Mouse (Mus musculus): ENCODE data around the gene 4930518I15Rik. TPM values are rescaled to one million over a fixed set of nuclear protein-coding genes. Genes with fewer than 3 reads are reported as not detected.
A peak's percentile ranks its signal among the peaks of the same experiment; 100 is the strongest.
"Not testable (repeated sequence)": the region's sequence is repeated elsewhere in the genome, so short reads cannot be mapped to it uniquely, and the experiment has no call there.

4930518I15Rik gene
- 2.3 and 3.3 TPM in 2 replicates for polyA plus RNA-seq (2011; ENCODE audit: insufficient read depth, insufficient read length, low read depth, missing spikeins)

DNA sequence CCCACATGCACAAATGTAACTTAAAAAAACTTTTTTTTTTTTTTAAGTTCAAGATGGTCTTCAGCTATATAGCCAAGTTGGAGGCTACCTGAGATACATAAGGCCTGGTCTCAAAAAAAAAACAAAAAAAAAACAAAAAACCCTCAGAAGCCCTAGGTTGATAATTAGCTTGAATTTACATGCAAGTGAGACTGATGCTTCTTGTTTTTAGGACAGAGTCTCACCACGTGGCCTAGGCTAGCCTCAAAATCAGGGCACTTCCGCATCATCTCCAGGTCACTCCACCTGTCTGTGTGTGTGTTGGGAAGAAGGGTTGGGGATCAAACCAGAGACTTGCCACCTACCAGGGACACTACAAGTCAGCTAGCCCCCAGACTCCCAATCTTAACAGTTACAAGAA is at the start of gene 4930518I15Rik:
Gene 4930518I15Rik (minus strand): TSS at position 112 of the 400 bp plus-strand sequence.
- H3K27ac ChIP-seq (ENCODE audit: insufficient read depth, low read length): no peak within 1 kb of the TSS
- no peak for TF ChIP-seq CTCF (IDR thresholded peaks at IDR 0.05; ENCODE audit: low read depth, low read length)
- no peak for TF ChIP-seq POLR2A (IDR thresholded peaks at IDR 0.05; ENCODE audit: insufficient read depth, low read length)
- TF ChIP-seq EP300 (IDR thresholded peaks at IDR 0.05; ENCODE audit: insufficient read depth, low read depth, low read length): no peak

DNA sequence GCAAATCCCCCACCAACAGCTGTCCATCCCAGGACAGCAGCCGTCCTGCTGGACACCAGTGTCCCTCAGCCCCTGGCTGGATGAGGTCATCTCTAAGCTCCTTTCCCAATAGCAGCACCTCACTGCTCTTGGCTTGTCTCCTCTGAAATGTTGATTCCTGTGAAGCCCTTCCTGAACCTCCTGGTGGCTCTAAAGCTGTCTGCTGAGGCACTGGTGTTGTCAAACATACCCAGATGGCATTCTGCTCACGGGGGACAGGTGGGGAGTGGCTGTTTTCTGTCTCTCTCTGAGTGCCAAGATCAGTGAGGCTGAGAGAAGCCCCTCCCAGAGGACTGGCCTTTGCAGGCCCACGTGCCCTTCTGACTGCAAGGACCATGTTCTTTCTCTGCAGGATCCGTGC is 48.2 kb upstream of the 4930518I15Rik start:
- not testable (repeated sequence) for H3K9me3 ChIP-seq (replicated peaks; ENCODE audit: control insufficient read depth, insufficient read depth, low read length, poor library complexity, severe bottlenecking); H3K27me3 ChIP-seq (ENCODE audit: control insufficient read depth, insufficient read depth, low read length, poor library complexity, severe bottlenecking); H3K4me1 ChIP-seq (ENCODE audit: control insufficient read depth, insufficient read depth, low read length); H3K27ac ChIP-seq (ENCODE audit: insufficient read depth, low read length); H3K36me3 ChIP-seq (ENCODE audit: control insufficient read depth, insufficient read depth, low read length, poor library complexity, severe bottlenecking); H3K9ac ChIP-seq (ENCODE audit: low read depth, poor library complexity, severe bottlenecking); H3K4me3 ChIP-seq (ENCODE audit: low read depth, low read length)

More for the DNA sequence above, at the start of gene 4930518I15Rik:
- no peaks in the 10 kb centered on the region for H3K27me3 ChIP-seq (ENCODE audit: control insufficient read depth, insufficient read depth, low read length, poor library complexity, severe bottlenecking)
- no peaks in the 10 kb centered on the region for H3K9me3 ChIP-seq (replicated peaks; ENCODE audit: control insufficient read depth, insufficient read depth, low read length, poor library complexity, severe bottlenecking)
- no peak within 1 kb of the TSS for H3K4me3 ChIP-seq (ENCODE audit: low read depth, low read length)
- H3K36me3 ChIP-seq (ENCODE audit: control insufficient read depth, insufficient read depth, low read length, poor library complexity, severe bottlenecking): 0 out of 2 replicates have a peak, but pooled peaks cover 3% of the 10 kb centered on the region
- no peak within 1 kb of the TSS for H3K9ac ChIP-seq (ENCODE audit: low read depth, poor library complexity, severe bottlenecking)
- H3K4me1 ChIP-seq (ENCODE audit: control insufficient read depth, insufficient read depth, low read length): no peaks in the 10 kb centered on the region

DNA sequence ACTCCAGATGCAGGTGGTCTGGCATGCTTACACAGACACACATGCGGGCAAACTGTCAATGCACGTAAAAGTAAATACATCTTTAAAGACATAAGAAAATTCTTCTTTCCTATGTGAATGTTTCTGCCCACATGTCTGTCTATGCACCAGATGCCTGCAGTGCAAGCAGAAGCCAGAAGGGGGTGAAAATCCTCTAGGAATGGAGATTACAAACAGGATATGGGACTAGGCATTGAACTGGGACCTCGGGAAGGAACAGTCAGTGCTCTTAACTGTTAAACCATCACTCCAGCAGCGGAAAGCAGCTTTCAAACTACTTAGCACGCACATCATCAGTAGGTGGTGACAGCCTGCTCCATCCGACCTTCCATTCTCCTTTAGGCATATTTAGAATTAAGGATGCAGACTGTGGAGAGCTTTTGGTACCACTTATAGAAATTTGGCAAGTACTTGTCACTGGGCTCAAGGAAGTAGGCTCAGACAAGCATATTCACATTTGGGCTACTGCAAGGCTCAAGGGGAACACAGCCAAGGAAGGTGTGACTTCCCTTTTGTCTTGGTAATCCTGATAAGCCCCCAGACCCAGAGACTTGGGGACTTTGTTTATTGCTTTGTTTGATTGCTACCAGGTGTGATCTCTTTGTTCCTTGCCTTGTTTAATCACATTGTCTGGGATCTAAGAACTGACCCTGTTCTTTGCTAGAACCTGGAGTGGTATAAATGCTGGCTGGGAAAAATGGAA is 47.4 kb upstream of the 4930518I15Rik start:
- H3K4me3 ChIP-seq (ENCODE audit: low read depth, low read length): no peak overlapping the region
- H3K27ac ChIP-seq (ENCODE audit: insufficient read depth, low read length): no peak overlapping the region
- H3K9me3 ChIP-seq (replicated peaks; ENCODE audit: control insufficient read depth, insufficient read depth, low read length, poor library complexity, severe bottlenecking): no peaks in the 10 kb centered on the region
- no peaks in the 10 kb centered on the region for H3K4me1 ChIP-seq (ENCODE audit: control insufficient read depth, insufficient read depth, low read length)
- no peak for TF ChIP-seq EP300 (IDR thresholded peaks at IDR 0.05; ENCODE audit: insufficient read depth, low read depth, low read length)
- TF ChIP-seq POLR2A (IDR thresholded peaks at IDR 0.05; ENCODE audit: insufficient read depth, low read length): no peak
- TF ChIP-seq CTCF (IDR thresholded peaks at IDR 0.05; ENCODE audit: low read depth, low read length): peak; percentile 16
- no peaks in the 10 kb centered on the region for H3K36me3 ChIP-seq (ENCODE audit: control insufficient read depth, insufficient read depth, low read length, poor library complexity, severe bottlenecking)
- no peaks in the 10 kb centered on the region for H3K27me3 ChIP-seq (ENCODE audit: control insufficient read depth, insufficient read depth, low read length, poor library complexity, severe bottlenecking)
- H3K9ac ChIP-seq (ENCODE audit: low read depth, poor library complexity, severe bottlenecking): no peak overlapping the region

DNA sequence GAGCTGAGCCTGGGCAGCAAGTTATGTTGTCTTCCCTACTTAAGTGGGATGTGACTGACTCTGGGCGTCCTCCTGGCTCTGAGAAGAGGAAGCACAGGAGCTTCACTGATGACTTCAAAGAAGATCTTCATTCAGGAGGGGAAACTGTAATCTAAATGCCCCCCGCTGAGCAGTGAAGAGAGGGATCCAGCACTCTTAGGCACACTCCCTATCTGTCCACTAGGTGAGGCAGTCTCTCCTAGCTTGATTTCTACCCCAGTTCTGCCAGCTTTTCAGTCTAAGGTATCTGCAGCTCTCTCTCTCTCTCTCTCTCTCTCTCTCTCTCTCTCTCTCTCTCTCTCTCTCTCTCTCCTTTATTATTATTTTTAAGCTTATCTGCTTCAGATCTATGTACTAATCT is 45.6 kb upstream of the 4930518I15Rik start:
- Histone ChIP-seq H3K9ac (ENCODE audit: low read depth, poor library complexity, severe bottlenecking) (no peak overlapping the region), H3K4me3 (ENCODE audit: low read depth, low read length) (no peak overlapping the region), H3K4me1 (ENCODE audit: control insufficient read depth, insufficient read depth, low read length) (no peaks in the 10 kb centered on the region), H3K36me3 (ENCODE audit: control insufficient read depth, insufficient read depth, low read length, poor library complexity, severe bottlenecking) (no peaks in the 10 kb centered on the region), H3K27me3 (ENCODE audit: control insufficient read depth, insufficient read depth, low read length, poor library complexity, severe bottlenecking) (no peaks in the 10 kb centered on the region), H3K27ac (ENCODE audit: insufficient read depth, low read length) (no peak overlapping the region), H3K9me3 (replicated peaks; ENCODE audit: control insufficient read depth, insufficient read depth, low read length, poor library complexity, severe bottlenecking) (no peaks in the 10 kb centered on the region)
- TF ChIP-seq CTCF (IDR thresholded peaks at IDR 0.05; ENCODE audit: low read depth, low read length): no peak
- no peak for TF ChIP-seq EP300 (IDR thresholded peaks at IDR 0.05; ENCODE audit: insufficient read depth, low read depth, low read length)
- no peak for TF ChIP-seq POLR2A (IDR thresholded peaks at IDR 0.05; ENCODE audit: insufficient read depth, low read length)

DNA sequence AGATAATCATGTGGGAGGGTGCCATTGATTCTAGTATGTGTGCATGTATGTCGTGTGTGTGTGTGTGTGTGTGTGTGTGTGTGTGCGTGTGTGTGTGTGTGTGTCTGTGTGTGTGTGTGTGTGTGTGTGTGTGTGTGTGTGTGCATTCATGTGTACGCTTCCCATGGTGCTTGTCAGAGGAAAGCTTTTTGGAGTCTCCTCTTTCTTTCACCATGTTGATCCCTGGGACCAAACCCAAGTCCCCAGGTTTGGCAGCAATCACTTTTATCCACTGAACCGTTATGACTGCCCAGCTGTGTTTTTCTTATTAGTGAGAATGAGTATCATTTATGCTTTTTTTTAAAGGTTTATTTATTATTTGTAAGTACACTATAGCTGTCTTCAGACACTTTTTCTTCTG is 44.7 kb upstream of the 4930518I15Rik start:
- not testable (repeated sequence) for H3K36me3 ChIP-seq (ENCODE audit: control insufficient read depth, insufficient read depth, low read length, poor library complexity, severe bottlenecking); H3K4me3 ChIP-seq (ENCODE audit: low read depth, low read length); H3K4me1 ChIP-seq (ENCODE audit: control insufficient read depth, insufficient read depth, low read length); H3K9me3 ChIP-seq (replicated peaks; ENCODE audit: control insufficient read depth, insufficient read depth, low read length, poor library complexity, severe bottlenecking); H3K27ac ChIP-seq (ENCODE audit: insufficient read depth, low read length); H3K27me3 ChIP-seq (ENCODE audit: control insufficient read depth, insufficient read depth, low read length, poor library complexity, severe bottlenecking); H3K9ac ChIP-seq (ENCODE audit: low read depth, poor library complexity, severe bottlenecking)

DNA sequence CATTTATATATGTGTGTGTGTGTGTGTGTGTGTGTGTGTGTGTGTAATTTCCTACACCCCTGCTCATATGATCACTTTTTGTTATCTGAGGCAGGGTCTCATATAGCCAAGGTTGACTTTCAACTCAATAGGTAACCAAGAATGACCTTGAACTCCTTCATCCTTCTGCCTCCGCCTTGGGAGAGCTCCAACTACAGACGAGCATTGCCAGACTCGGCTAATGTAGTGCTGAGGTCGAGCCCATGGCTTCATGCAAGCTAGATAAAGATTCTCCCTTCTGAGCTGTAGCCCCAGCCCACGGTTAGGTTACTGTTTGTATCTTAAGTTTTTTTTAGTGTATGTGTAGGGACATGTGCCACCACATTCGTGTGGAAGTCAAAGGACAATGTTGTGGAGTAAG is 44.1 kb upstream of the 4930518I15Rik start:
- Histone ChIP-seq H3K27me3 (ENCODE audit: control insufficient read depth, insufficient read depth, low read length, poor library complexity, severe bottlenecking) (no peaks in the 10 kb centered on the region), H3K27ac (ENCODE audit: insufficient read depth, low read length) (no peak overlapping the region), H3K36me3 (ENCODE audit: control insufficient read depth, insufficient read depth, low read length, poor library complexity, severe bottlenecking) (no peaks in the 10 kb centered on the region), H3K9ac (ENCODE audit: low read depth, poor library complexity, severe bottlenecking) (no peak overlapping the region), H3K4me3 (ENCODE audit: low read depth, low read length) (no peak overlapping the region), H3K9me3 (replicated peaks; ENCODE audit: control insufficient read depth, insufficient read depth, low read length, poor library complexity, severe bottlenecking) (no peaks in the 10 kb centered on the region), H3K4me1 (ENCODE audit: control insufficient read depth, insufficient read depth, low read length) (no peaks in the 10 kb centered on the region)
- TF ChIP-seq EP300 (IDR thresholded peaks at IDR 0.05; ENCODE audit: insufficient read depth, low read depth, low read length): no peak
- no peak for TF ChIP-seq CTCF (IDR thresholded peaks at IDR 0.05; ENCODE audit: low read depth, low read length)
- TF ChIP-seq POLR2A (IDR thresholded peaks at IDR 0.05; ENCODE audit: insufficient read depth, low read length): no peak

Data from ES-Bruce4 (cell line).